Mouse (Mus musculus): ENCODE measurements around the gene Kcnk7. TPM values are rescaled to one million over a fixed set of nuclear protein-coding genes. Genes with fewer than 3 reads are reported as not detected.

Gene Kcnk7
- polyA plus RNA-seq, 1 experiment: 0.19 TPM

DNA sequence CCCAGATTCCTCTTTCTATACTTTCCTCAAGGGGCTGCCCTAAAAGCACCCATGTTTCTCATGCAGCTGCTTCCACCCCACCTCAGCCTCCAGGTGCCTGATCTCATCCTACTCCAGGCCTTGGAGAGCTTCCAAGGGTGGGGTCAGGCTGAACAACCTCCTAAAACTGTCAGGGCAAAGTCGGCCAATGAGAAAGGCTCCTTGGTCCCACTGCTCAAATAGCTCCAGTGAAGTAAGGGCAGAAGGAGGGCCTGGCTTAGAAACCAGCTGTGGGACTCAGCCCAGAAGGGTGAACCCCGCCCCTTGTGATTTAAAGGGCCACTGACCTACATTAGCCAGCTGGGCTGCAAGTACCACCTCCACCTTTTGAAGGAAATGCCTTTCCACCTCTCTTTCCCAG is 9.6 kb downstream of the Kcnk7 start:
- no peaks in the 10 kb centered on the region for H3K27me3 ChIP-seq (ENCODE audit: control insufficient read depth, insufficient read depth, insufficient read length)
- peaks cover 18% of the 10 kb centered on the region for H3K79me3 ChIP-seq (ENCODE audit: low read depth)
- peaks cover 75% of the 10 kb centered on the region for H3K36me3 ChIP-seq (ENCODE audit: control insufficient read depth, insufficient read depth)
- H3ac ChIP-seq (ENCODE audit: control insufficient read depth, insufficient read length, low read depth): no peak overlapping the region
- H3K79me2 ChIP-seq (ENCODE audit: control insufficient read depth, insufficient read depth): peaks cover 50% of the 10 kb centered on the region
- no peak overlapping the region for H3K4me3 ChIP-seq (ENCODE audit: insufficient read depth, poor library complexity, severe bottlenecking)
- TF ChIP-seq MYOG (IDR thresholded peaks at IDR 0.05; ENCODE audit: control insufficient read depth, extremely low read depth, insufficient read length) (no peak), MAX (IDR thresholded peaks at IDR 0.05) (no peak), CEBPB (IDR thresholded peaks at IDR 0.05; ENCODE audit: low read depth) (no peak), USF1 (IDR thresholded peaks at IDR 0.05; ENCODE audit: low read depth) (no peak), MYOD1 (IDR thresholded peaks at IDR 0.05; ENCODE audit: control insufficient read depth, insufficient read length, low read depth) (no peak), CTCF (IDR thresholded peaks at IDR 0.05; ENCODE audit: control insufficient read depth, insufficient read depth, insufficient read length) (no peak), FOSL1 (IDR thresholded peaks at IDR 0.05; ENCODE audit: insufficient read depth, low read length, poor library complexity, severe bottlenecking) (no peak)

DNA sequence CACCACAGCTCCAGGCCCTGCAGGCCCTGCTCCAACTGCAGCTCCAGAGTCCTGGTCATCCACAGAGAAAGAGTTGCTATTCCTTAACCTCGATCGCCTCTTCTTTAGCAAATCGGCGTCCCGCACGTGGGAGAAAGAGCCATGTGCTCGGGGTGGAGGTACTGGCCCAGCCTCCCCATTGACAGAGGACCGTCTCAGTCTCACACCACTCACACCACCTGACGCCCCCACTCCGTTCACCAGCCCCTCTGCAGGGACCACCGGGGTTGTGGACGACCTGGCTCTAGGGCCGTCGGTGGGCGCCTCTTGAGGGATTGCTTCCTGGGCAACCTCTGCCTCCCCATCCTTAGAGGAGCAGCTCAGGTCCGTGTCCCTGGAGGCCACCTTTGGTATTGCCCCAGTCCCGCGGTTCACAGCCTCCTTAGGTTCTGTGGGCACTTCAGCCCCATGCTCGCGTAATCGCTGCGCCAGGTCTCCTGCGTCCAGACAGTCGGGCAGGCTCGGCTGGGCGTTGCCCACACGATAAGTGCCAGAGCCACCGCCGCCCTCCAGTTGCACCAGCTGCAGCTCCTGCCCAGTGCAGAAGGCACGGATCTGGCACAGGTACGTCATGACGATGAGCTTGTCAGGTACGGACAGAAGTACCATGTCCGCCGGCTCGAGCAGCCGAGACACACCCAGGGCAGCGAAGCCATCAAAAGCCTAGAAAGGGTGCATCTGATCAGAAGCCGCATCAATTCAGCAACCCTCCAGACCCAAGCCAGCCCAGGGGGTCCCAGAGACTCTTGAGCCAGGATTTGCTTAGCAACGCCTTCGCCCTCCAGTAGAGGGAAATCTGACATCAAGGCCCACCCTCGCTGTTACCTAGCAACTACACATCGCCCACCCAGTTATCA is 11.9 kb downstream of the Kcnk7 start:
- Histone ChIP-seq H3K27me3 (ENCODE audit: control insufficient read depth, insufficient read depth, insufficient read length) (no peaks in the 10 kb centered on the region), H3K4me3 (ENCODE audit: insufficient read depth, poor library complexity, severe bottlenecking) (no peak overlapping the region), H3ac (ENCODE audit: control insufficient read depth, insufficient read length, low read depth) (no peak overlapping the region), H3K36me3 (ENCODE audit: control insufficient read depth, insufficient read depth) (peaks cover 83% of the 10 kb centered on the region), H3K79me2 (ENCODE audit: control insufficient read depth, insufficient read depth) (peaks cover 46% of the 10 kb centered on the region), H3K79me3 (ENCODE audit: low read depth) (peaks cover 18% of the 10 kb centered on the region)
- no peak for TF ChIP-seq CEBPB (IDR thresholded peaks at IDR 0.05; ENCODE audit: low read depth)
- no peak for TF ChIP-seq USF1 (IDR thresholded peaks at IDR 0.05; ENCODE audit: low read depth)
- no peak for TF ChIP-seq FOSL1 (IDR thresholded peaks at IDR 0.05; ENCODE audit: insufficient read depth, low read length, poor library complexity, severe bottlenecking)
- no peak for TF ChIP-seq MAX (IDR thresholded peaks at IDR 0.05)
- no peak for TF ChIP-seq MYOG (IDR thresholded peaks at IDR 0.05; ENCODE audit: control insufficient read depth, extremely low read depth, insufficient read length)
- TF ChIP-seq CTCF (IDR thresholded peaks at IDR 0.05; ENCODE audit: control insufficient read depth, insufficient read depth, insufficient read length): no peak
- TF ChIP-seq MYOD1 (IDR thresholded peaks at IDR 0.05; ENCODE audit: control insufficient read depth, insufficient read length, low read depth): no peak

DNA sequence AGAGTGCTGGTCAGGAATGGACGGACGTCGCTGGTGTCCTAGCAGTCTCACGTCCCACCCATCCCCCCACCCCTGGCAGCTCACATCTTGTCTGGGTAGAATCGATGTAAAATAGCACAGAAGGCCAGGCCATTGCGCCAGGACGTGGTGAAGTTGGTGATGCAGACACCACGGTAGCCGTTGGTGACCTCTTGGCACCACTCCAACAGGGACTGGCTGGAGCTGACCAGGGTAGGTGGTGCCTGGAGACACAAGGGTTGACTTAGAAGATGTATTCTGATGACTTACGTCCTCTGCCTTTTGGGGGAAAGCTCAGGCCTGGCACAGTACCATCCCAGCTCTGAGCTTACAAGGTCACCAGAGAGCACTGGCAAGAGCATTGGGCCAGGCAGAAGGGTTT is 12.8 kb downstream of the Kcnk7 start:
- H3K79me2 ChIP-seq (ENCODE audit: control insufficient read depth, insufficient read depth): peaks cover 44% of the 10 kb centered on the region
- TF ChIP-seq MAX (IDR thresholded peaks at IDR 0.05) (no peak), CTCF (IDR thresholded peaks at IDR 0.05; ENCODE audit: control insufficient read depth, insufficient read depth, insufficient read length) (no peak), MYOG (IDR thresholded peaks at IDR 0.05; ENCODE audit: control insufficient read depth, extremely low read depth, insufficient read length) (no peak), MYOD1 (IDR thresholded peaks at IDR 0.05; ENCODE audit: control insufficient read depth, insufficient read length, low read depth) (no peak), USF1 (IDR thresholded peaks at IDR 0.05; ENCODE audit: low read depth) (no peak), FOSL1 (IDR thresholded peaks at IDR 0.05; ENCODE audit: insufficient read depth, low read length, poor library complexity, severe bottlenecking) (no peak), CEBPB (IDR thresholded peaks at IDR 0.05; ENCODE audit: low read depth) (no peak)
- H3ac ChIP-seq (ENCODE audit: control insufficient read depth, insufficient read length, low read depth): no peak overlapping the region
- H3K4me3 ChIP-seq (ENCODE audit: insufficient read depth, poor library complexity, severe bottlenecking): no peak overlapping the region
- peaks cover 88% of the 10 kb centered on the region for H3K36me3 ChIP-seq (ENCODE audit: control insufficient read depth, insufficient read depth)
- no peaks in the 10 kb centered on the region for H3K27me3 ChIP-seq (ENCODE audit: control insufficient read depth, insufficient read depth, insufficient read length)
- H3K79me3 ChIP-seq (ENCODE audit: low read depth): peaks cover 17% of the 10 kb centered on the region

- Histone ChIP-seq H3K79me3 (ENCODE audit: low read depth) (peaks cover 28% of the 10 kb centered on the region), H3ac (ENCODE audit: control insufficient read depth, insufficient read length, low read depth) (no peak overlapping the region), H3K36me3 (ENCODE audit: control insufficient read depth, insufficient read depth) (peaks cover 65% of the 10 kb centered on the region), H3K79me2 (ENCODE audit: control insufficient read depth, insufficient read depth) (peaks cover 47% of the 10 kb centered on the region), H3K4me3 (ENCODE audit: insufficient read depth, poor library complexity, severe bottlenecking) (no peak overlapping the region), H3K27me3 (ENCODE audit: control insufficient read depth, insufficient read depth, insufficient read length) (no peaks in the 10 kb centered on the region)
- TF ChIP-seq USF1 (IDR thresholded peaks at IDR 0.05; ENCODE audit: low read depth): no peak
- TF ChIP-seq MYOD1 (IDR thresholded peaks at IDR 0.05; ENCODE audit: control insufficient read depth, insufficient read length, low read depth): no peak
- no peak for TF ChIP-seq CTCF (IDR thresholded peaks at IDR 0.05; ENCODE audit: control insufficient read depth, insufficient read depth, insufficient read length)
- no peak for TF ChIP-seq FOSL1 (IDR thresholded peaks at IDR 0.05; ENCODE audit: insufficient read depth, low read length, poor library complexity, severe bottlenecking)
- TF ChIP-seq MAX (IDR thresholded peaks at IDR 0.05): no peak
- no peak for TF ChIP-seq CEBPB (IDR thresholded peaks at IDR 0.05; ENCODE audit: low read depth)
- TF ChIP-seq MYOG (IDR thresholded peaks at IDR 0.05; ENCODE audit: control insufficient read depth, extremely low read depth, insufficient read length): no peak
These were observed 17.1 kb downstream of the Kcnk7 start for GRCm38 (mm10) chr19:5721233-5721632.

- Histone ChIP-seq H3K4me3 (ENCODE audit: insufficient read depth, poor library complexity, severe bottlenecking) (no peak overlapping the region), H3ac (ENCODE audit: control insufficient read depth, insufficient read length, low read depth) (no peak overlapping the region), H3K79me3 (ENCODE audit: low read depth) (peaks cover 31% of the 10 kb centered on the region), H3K79me2 (ENCODE audit: control insufficient read depth, insufficient read depth) (peaks cover 54% of the 10 kb centered on the region), H3K27me3 (ENCODE audit: control insufficient read depth, insufficient read depth, insufficient read length) (no peaks in the 10 kb centered on the region), H3K36me3 (ENCODE audit: control insufficient read depth, insufficient read depth) (peaks cover 50% of the 10 kb centered on the region)
- TF ChIP-seq CEBPB (IDR thresholded peaks at IDR 0.05; ENCODE audit: low read depth) (no peak), USF1 (IDR thresholded peaks at IDR 0.05; ENCODE audit: low read depth) (no peak)
These were observed 18.8 kb downstream of the Kcnk7 start for GRCm38 (mm10) chr19:5722848-5723425.

All from C2C12 (cell line).